Mouse (Mus musculus): ENCODE measurements around the gene Tpbgl. TPM values are rescaled to one million over a fixed set of nuclear protein-coding genes. Genes with fewer than 3 reads are reported as not detected.

The Tpbgl gene
- total and polyA plus RNA-seq, 3 experiments: 0.07 to 0.25 TPM; not detected in 1

- H3K9ac ChIP-seq (ENCODE audit: insufficient read depth, low read depth): no peak overlapping the region
- H3K36me3 ChIP-seq (replicated peaks in 1 of 2; ENCODE audit: control insufficient read depth in 1 of 2, insufficient read depth in 1 of 2, low read length in 1 of 2): peaks cover 0 to 12% of the 10 kb centered on the region in 2 experiments
- H3K27me3 ChIP-seq (replicated peaks): no peaks in the 10 kb centered on the region
- dilution Hi-C loops (cut with MboI; ENCODE audit: extremely low pct_ligation_motif_present, extremely low pct_unique_long_range_greater_than_20kb, low sequenced_read_pairs): no loop called here
- H3K9me3 ChIP-seq (replicated peaks; ENCODE audit: low read length): no peaks in the 10 kb centered on the region
- peak; percentile 70 for DNase-seq (ENCODE audit: extremely low read depth)
- in situ Hi-C loops (cut with MboI; ENCODE audit: low pct_ligation_motif_present, low pct_unique_long_range_greater_than_20kb, low sequenced_read_pairs): loop anchor here (5.0 kb wide), 1 partner anchor 33 kb away; no protein-coding TSS in a partner anchor
- TF ChIP-seq SMC3 (IDR thresholded peaks at IDR 0.05; ENCODE audit: low read depth, low read length) (peak; percentile 96), JUN (IDR thresholded peaks at IDR 0.05; ENCODE audit: insufficient read depth, low read depth, low read length) (no peak), ZMIZ1 (IDR thresholded peaks at IDR 0.05; ENCODE audit: low read depth, low read length) (no peak), ELF1 (IDR thresholded peaks at IDR 0.05; ENCODE audit: low read depth, low read length) (no peak), IRF4 (IDR thresholded peaks at IDR 0.05; ENCODE audit: low read depth, low read length) (no peak), RCOR1 (conservative IDR thresholded peaks at IDR 0.05; ENCODE audit: low read depth, low read length) (no peak), HCFC1 (IDR thresholded peaks at IDR 0.05; ENCODE audit: low read depth, low read length) (no peak), TBP (conservative IDR thresholded peaks at IDR 0.05; ENCODE audit: low read depth, low read length) (no peak), CTCF (conservative IDR thresholded peaks at IDR 0.05 in 1 of 2, IDR thresholded peaks at IDR 0.05 in 1 of 2; ENCODE audit: low read depth in 2 of 2, low read length in 2 of 2) (peak; percentile 56 to 99; a peak in 3 of 4 replicates), UBTF (IDR thresholded peaks at IDR 0.05; ENCODE audit: low read depth, low read length) (no peak), CHD2 (IDR thresholded peaks at IDR 0.05; ENCODE audit: low read length) (no peak), MAX (IDR thresholded peaks at IDR 0.05; ENCODE audit: low read length) (no peak), JUND (conservative IDR thresholded peaks at IDR 0.05; ENCODE audit: low read depth, low read length) (no peak), EP300 (IDR thresholded peaks at IDR 0.05; ENCODE audit: low read length) (no peak), PAX5 (IDR thresholded peaks at IDR 0.05; ENCODE audit: low read length) (no peak), ZC3H11A (IDR thresholded peaks at IDR 0.05; ENCODE audit: low read depth, low read length) (peak; percentile 31; the same call in 1 of the 2 replicates), MAZ (IDR thresholded peaks at IDR 0.05; ENCODE audit: low read depth, low read length) (no peak), RAD21 (IDR thresholded peaks at IDR 0.05; ENCODE audit: low read depth, low read length) (peak; percentile 76), E2F4 (IDR thresholded peaks at IDR 0.05; ENCODE audit: insufficient replicate concordance, low read depth, low read length) (no peak), POLR2A (IDR thresholded peaks at IDR 0.05; ENCODE audit: low read depth, low read length) (no peak), SIN3A (IDR thresholded peaks at IDR 0.05; ENCODE audit: low read length) (no peak), KAT2A (IDR thresholded peaks at IDR 0.05; ENCODE audit: insufficient replicate concordance, low read length) (no peak), CHD1 (IDR thresholded peaks at IDR 0.05; ENCODE audit: low read depth, low read length) (no peak), BHLHE40 (IDR thresholded peaks at IDR 0.05; ENCODE audit: low read depth, low read length) (no peak), MAFK (IDR thresholded peaks at IDR 0.05; ENCODE audit: insufficient replicate concordance, low read length) (no peak), NELFE (IDR thresholded peaks at IDR 0.05; ENCODE audit: low read depth, low read length) (peak; percentile 30; the same call in 1 of the 2 replicates), POLR2AphosphoS2 (IDR thresholded peaks at IDR 0.05; ENCODE audit: low read depth, low read length) (no peak), ZKSCAN1 (IDR thresholded peaks at IDR 0.05; ENCODE audit: borderline replicate concordance, low read depth, low read length) (no peak), MXI1 (IDR thresholded peaks at IDR 0.05; ENCODE audit: low read depth, low read length) (no peak), USF2 (conservative IDR thresholded peaks at IDR 0.05; ENCODE audit: low read depth, low read length) (no peak)
- H3K4me2 ChIP-seq (ENCODE audit: insufficient read depth, low read depth, poor library complexity, severe bottlenecking): no peak overlapping the region
- no peaks in the 10 kb centered on the region for H3K79me2 ChIP-seq (replicated peaks; ENCODE audit: control insufficient read depth, extremely low read depth, insufficient read depth, poor library complexity, severe bottlenecking)
- no peak overlapping the region for H3K27ac ChIP-seq (ENCODE audit: insufficient read depth, low read depth)
- H3K4me3 ChIP-seq (replicated peaks in 1 of 3; ENCODE audit: low read depth in 2 of 3, low read length in 2 of 3, poor library complexity in 1 of 3): no peak overlapping the region
- no peaks in the 10 kb centered on the region for H3K4me1 ChIP-seq (ENCODE audit: control insufficient read depth in 1 of 2, insufficient read depth in 2 of 2)
Measured at GRCm38 (mm10) chr7:99590064-99590463, 36.8 kb downstream of the Tpbgl start.
